Mouse (Mus musculus) limb, embryonic 12.5 days (tissue): ENCODE data around the gene Nit2. TPM values are rescaled to one million over a fixed set of nuclear protein-coding genes. Genes with fewer than 3 reads are reported as not detected.

Experiments used
- ATAC-seq: fragments of 200-750 bp; cut with Nextera tagmentation; 2 replicates; pipeline ENCODE4 v1.8.0; 2017; ENCODE audit warnings: low read depth, moderate TSS enrichment; ENCODE audit not compliant: insufficient number of reproducible peaks, insufficient read depth, low FRiP score, low TSS enrichment
- H3K27ac ChIP-seq: fragments of 300-500 bp; sonication (generic); 2 replicates; pipeline ENCODE4 v1.5.1; 2016; ENCODE audit warnings: mild to moderate bottlenecking, moderate library complexity
- H3K27me3 ChIP-seq: fragments of 300-500 bp; sonication (generic); 2 replicates; pipeline ENCODE4 v1.6.1; 2016; ENCODE audit warnings: mild to moderate bottlenecking, moderate library complexity
- H3K36me3 ChIP-seq: fragments of 300-500 bp; sonication (generic); 2 replicates; pipeline ENCODE4 v1.6.1; 2016; ENCODE audit warnings: mild to moderate bottlenecking, moderate library complexity
- H3K4me1 ChIP-seq: fragments of 300-500 bp; sonication (generic); replicated peaks from 2 replicates; pipeline ENCODE4 v1.6.1; 2016
- H3K4me2 ChIP-seq: fragments of 300-500 bp; sonication (generic); 2 replicates; pipeline ENCODE4 v1.6.1; 2016; ENCODE audit warnings: mild to moderate bottlenecking, moderate library complexity
- H3K4me3 ChIP-seq: fragments of 300-500 bp; sonication (generic); replicated peaks from 2 replicates; pipeline ENCODE4 v1.5.1; 2016; ENCODE audit warnings: mild to moderate bottlenecking
- H3K9ac ChIP-seq: fragments of 300-500 bp; sonication (generic); replicated peaks from 2 replicates; pipeline ENCODE4 v1.6.1; 2016; ENCODE audit warnings: mild to moderate bottlenecking, moderate library complexity
- H3K9me3 ChIP-seq: fragments of 300-500 bp; sonication (generic); 2 replicates; pipeline ENCODE4 v1.6.1; 2016; ENCODE audit warnings: mild to moderate bottlenecking, moderate library complexity
- WGBS: fragments of 180-500 bp; shearing (Covaris S2); methylation state at CpG from one replicate; pipeline ENCODE4 v1.1.7; 2016; 5-methylcytosine and 5-hydroxymethylcytosine counted together
- polyA plus RNA-seq: library from polyadenylated mRNA; unstranded; fragments of >200 nt; fragmentation: Nextera tagmentation; extraction: Ambion mirVana; gene quantifications from 2 replicates; pipeline ENCODE4 v1.2.1, GENCODE M21; 2016

Nit2 gene
- 78.4 and 85.1 TPM in 2 replicates for polyA plus RNA-seq

DNA sequence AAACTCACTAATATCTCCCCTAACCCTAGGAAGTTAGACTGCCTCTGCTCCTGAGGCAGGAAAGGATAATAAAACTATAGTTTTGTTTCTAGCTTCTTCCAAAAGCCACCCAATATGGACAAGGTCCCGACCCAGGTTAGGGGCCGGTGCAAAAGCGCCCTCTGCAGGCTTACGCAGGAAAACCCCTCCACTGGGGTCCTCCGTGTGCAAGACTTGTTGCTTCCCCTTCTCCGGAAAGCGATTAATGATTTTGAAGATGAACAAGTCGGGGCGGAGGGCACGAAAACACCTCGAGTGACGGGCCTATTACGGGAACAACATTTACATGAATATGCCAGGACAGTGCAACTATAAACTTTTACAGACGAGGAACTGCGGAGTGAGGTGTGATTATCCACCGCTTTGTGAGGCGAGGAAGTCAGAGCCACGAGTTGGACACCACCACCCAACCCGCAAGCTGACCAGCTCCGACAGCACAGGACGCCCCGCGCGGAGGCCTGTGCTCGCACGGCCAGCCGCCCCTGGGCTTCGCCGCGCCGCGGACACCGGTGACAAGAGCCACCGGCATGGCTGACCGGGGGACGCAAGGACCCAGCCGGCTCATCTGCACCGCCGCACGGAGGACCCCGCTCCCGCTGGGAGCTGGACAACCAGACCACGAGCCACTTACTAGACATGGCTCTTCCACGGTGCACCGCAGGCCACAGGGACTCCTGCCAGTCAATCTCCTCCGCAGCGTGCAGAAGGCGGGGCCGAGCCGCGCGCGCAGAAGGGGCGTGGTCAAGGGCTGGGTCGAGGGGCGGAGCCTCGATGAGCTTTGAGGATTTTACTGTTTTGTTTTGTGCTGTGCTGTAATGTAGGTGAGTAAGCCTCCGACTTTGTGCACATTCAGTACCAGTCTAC, at the start of gene Nit2:
TSS of gene Nit2 (minus strand) at position 731 of the 903 bp plus-strand sequence.
- no peaks in the 10 kb centered on the region; the same call in none of the 2 replicates for H3K4me1 ChIP-seq
- H3K4me3 ChIP-seq = peak within 1 kb of the TSS; percentile 78
- H3K9me3 ChIP-seq = no peaks in the 10 kb centered on the region
- H3K27ac ChIP-seq = peak within 1 kb of the TSS; percentile 94
- peak within 1 kb of the TSS; percentile 84 for H3K9ac ChIP-seq
- peak within 1 kb of the TSS; percentile 67 for H3K4me2 ChIP-seq
- WGBS = under 1% methylated on average over 58 of the region's 58 CpGs
- peaks cover 33% of the 10 kb centered on the region for H3K36me3 ChIP-seq
- H3K27me3 ChIP-seq = no peaks in the 10 kb centered on the region
- peak; percentile 97 for ATAC-seq

- Histone ChIP-seq H3K27ac (no peak overlapping the region), H3K4me1 (no peaks in the 10 kb centered on the region), H3K4me2 (no peak overlapping the region), H3K9me3 (no peaks in the 10 kb centered on the region), H3K36me3 (peaks cover 47% of the 10 kb centered on the region), H3K27me3 (no peaks in the 10 kb centered on the region), H3K4me3 (no peak overlapping the region), H3K9ac (no peak overlapping the region)
- ATAC-seq = no peak
Measured at GRCm38 (mm10) chr16:57215957-57216356, 48.8 kb upstream of the Nit2 start.

- no peak overlapping the region for H3K4me3 ChIP-seq
- no peak overlapping the region for H3K9ac ChIP-seq
- no peaks in the 10 kb centered on the region for H3K9me3 ChIP-seq
- H3K4me1 ChIP-seq = no peaks in the 10 kb centered on the region
- ATAC-seq = no peak
- no peak overlapping the region for H3K4me2 ChIP-seq
- H3K36me3 ChIP-seq = peaks cover 49% of the 10 kb centered on the region
- H3K27me3 ChIP-seq = no peaks in the 10 kb centered on the region
- no peak overlapping the region for H3K27ac ChIP-seq
- WGBS = 97% methylated on average over 2 of the region's 2 CpGs
Measured at GRCm38 (mm10) chr16:57211037-57211436, 43.9 kb upstream of the Nit2 start.

DNA sequence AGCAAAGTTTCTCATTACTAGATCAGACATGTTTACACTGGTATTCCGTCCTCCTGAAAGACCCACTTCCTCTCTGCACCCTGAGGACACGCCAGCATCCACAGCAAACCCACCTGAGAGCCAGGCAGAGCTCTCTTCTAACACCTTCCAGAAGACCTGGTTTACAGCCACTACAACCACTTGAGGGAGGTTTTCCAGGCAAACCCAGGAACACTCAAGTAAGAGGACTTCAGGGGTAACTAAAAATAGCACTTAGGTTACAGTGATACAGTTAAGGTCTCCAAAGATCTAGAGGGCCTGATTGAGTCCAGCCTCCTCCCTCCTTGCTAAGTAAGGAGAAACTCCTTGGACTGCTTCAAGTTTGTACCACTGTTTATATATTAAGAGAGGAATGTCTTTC, 41.2 kb upstream of the Nit2 start:
- H3K9ac ChIP-seq = no peak overlapping the region
- H3K9me3 ChIP-seq = no peaks in the 10 kb centered on the region
- WGBS = 80% methylated on average over 2 of the region's 2 CpGs
- no peaks in the 10 kb centered on the region for H3K27me3 ChIP-seq
- no peak overlapping the region for H3K27ac ChIP-seq
- no peak overlapping the region for H3K4me2 ChIP-seq
- no peaks in the 10 kb centered on the region for H3K4me1 ChIP-seq
- H3K36me3 ChIP-seq = peaks cover 42% of the 10 kb centered on the region
- ATAC-seq = no peak
- H3K4me3 ChIP-seq = no peak overlapping the region

DNA sequence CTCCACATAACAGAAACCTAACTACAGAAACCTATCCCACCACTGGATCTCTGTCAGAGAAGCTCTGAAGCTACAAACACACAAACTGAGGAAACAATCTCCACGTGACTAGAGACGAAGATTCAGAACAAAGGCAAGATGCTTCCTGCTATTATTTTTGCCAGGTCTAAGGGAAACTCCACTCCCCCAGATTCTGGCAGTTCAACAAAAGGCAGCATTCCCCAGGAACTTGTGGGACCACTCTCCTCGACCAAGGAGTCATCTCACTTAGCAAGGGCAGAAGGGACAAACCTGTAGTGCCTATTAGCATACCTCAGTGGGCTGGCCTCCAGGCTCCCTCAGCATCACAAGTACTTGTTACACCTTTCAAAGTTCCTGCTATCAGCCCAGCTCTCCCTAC, 30.1 kb upstream of the Nit2 start:
- no peak overlapping the region for H3K27ac ChIP-seq
- H3K4me1 ChIP-seq = no peaks in the 10 kb centered on the region
- no peak overlapping the region for H3K4me2 ChIP-seq
- no peak overlapping the region for H3K4me3 ChIP-seq
- ATAC-seq = no peak
- no peaks in the 10 kb centered on the region for H3K9me3 ChIP-seq
- no peak overlapping the region for H3K9ac ChIP-seq
- WGBS = 71% methylated on average over 3 of the region's 3 CpGs
- no peaks in the 10 kb centered on the region for H3K27me3 ChIP-seq
- peaks cover 39% of the 10 kb centered on the region for H3K36me3 ChIP-seq

GRCm38 (mm10) chr16:57196590-57196989, 29.4 kb upstream of the Nit2 start:
- no peak overlapping the region for H3K4me2 ChIP-seq
- no peaks in the 10 kb centered on the region for H3K9me3 ChIP-seq
- WGBS = 86% methylated on average over 5 of the region's 5 CpGs
- H3K27me3 ChIP-seq = no peaks in the 10 kb centered on the region
- H3K4me3 ChIP-seq = no peak overlapping the region
- H3K27ac ChIP-seq = no peak overlapping the region
- no peak overlapping the region for H3K9ac ChIP-seq
- peaks cover 46% of the 10 kb centered on the region for H3K36me3 ChIP-seq
- H3K4me1 ChIP-seq = no peaks in the 10 kb centered on the region
- no peak for ATAC-seq

DNA sequence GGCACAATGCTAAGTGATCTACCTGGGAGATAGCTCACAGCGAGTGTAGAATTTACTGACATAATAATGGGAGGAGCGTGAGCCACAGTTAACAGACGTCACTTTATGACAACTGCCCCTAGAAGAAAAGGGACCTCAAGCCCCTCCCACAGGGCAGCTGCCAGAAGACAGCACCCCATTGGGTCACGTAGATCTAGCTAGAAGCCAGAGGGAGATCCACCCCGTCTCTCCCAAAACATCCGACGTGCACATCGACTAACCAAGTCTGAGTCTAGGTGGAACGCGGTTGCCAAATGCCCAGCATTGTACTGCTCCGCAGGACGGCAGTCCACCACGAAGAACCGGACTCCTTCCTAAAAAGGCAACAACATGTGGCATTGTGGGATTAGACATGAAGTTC, 24.1 kb upstream of the Nit2 start:
- WGBS = 94% methylated on average over 14 of the region's 14 CpGs
- no peaks in the 10 kb centered on the region for H3K9me3 ChIP-seq
- ATAC-seq = no peak
- H3K9ac ChIP-seq = no peak overlapping the region
- no peak overlapping the region for H3K4me2 ChIP-seq
- no peak overlapping the region for H3K27ac ChIP-seq
- no peaks in the 10 kb centered on the region for H3K4me1 ChIP-seq
- H3K27me3 ChIP-seq = no peaks in the 10 kb centered on the region
- H3K4me3 ChIP-seq = no peak overlapping the region
- peaks cover 41% of the 10 kb centered on the region for H3K36me3 ChIP-seq

GRCm38 (mm10) chr16:57190390-57190789, 23.2 kb upstream of the Nit2 start:
- Histone ChIP-seq H3K4me3 (no peak overlapping the region), H3K9ac (no peak overlapping the region), H3K4me1 (no peaks in the 10 kb centered on the region), H3K9me3 (no peaks in the 10 kb centered on the region), H3K4me2 (no peak overlapping the region), H3K27me3 (no peaks in the 10 kb centered on the region), H3K27ac (no peak overlapping the region), H3K36me3 (peaks cover 47% of the 10 kb centered on the region)
- WGBS = 92% methylated on average over 8 of the region's 8 CpGs
- no peak for ATAC-seq

DNA sequence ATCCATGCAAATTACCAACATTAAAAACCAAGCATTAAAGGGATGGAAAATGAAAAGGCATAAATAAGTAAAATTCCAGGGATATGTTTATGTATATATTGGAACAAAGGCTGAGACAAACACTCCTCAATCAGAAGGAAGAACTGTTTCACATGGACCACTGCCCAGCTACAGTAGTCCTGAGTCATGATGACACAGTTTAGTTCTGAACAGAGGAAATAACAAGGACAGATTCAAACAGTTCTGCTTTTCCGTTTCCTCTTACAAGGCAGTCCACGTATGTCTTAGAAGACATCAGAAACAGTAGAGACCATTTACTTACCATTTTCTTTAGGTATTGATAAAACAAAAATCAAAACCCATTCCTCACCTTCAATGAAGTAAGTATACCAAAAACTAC, 22.4 kb upstream of the Nit2 start:
- 94% methylated on average over 2 of the region's 2 CpGs for WGBS
- Histone ChIP-seq H3K9me3 (no peaks in the 10 kb centered on the region), H3K36me3 (peaks cover 47% of the 10 kb centered on the region), H3K27me3 (no peaks in the 10 kb centered on the region), H3K4me3 (no peak overlapping the region), H3K27ac (no peak overlapping the region), H3K4me2 (no peak overlapping the region), H3K4me1 (no peaks in the 10 kb centered on the region), H3K9ac (no peak overlapping the region)
- ATAC-seq = no peak

DNA sequence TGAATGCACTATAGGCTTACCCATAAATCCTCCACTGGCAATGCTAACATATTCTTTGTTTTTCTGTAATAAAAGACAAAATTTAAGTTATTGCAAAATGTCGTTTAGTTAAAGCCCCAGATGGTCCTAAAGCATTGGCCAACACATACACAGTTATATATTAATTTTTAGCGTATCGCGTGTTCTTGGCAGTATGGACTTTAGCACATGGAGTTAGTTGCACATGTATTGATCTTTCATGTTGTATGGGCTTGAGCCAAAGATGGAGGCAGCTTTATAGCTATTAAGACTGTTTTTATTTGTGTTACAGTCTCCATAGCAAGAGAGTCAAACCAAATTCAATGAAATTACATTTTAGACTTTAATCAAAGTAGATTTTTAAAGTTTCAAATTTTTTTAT, 19.5 kb upstream of the Nit2 start:
- Histone ChIP-seq H3K9me3 (no peaks in the 10 kb centered on the region), H3K9ac (no peak overlapping the region), H3K4me2 (no peak overlapping the region), H3K4me3 (no peak overlapping the region), H3K27ac (no peak overlapping the region), H3K4me1 (no peaks in the 10 kb centered on the region), H3K36me3 (peaks cover 60% of the 10 kb centered on the region), H3K27me3 (no peaks in the 10 kb centered on the region)
- 94% methylated on average over 4 of the region's 4 CpGs for whole genome bisulfite sequencing
- no peak for ATAC-seq

DNA sequence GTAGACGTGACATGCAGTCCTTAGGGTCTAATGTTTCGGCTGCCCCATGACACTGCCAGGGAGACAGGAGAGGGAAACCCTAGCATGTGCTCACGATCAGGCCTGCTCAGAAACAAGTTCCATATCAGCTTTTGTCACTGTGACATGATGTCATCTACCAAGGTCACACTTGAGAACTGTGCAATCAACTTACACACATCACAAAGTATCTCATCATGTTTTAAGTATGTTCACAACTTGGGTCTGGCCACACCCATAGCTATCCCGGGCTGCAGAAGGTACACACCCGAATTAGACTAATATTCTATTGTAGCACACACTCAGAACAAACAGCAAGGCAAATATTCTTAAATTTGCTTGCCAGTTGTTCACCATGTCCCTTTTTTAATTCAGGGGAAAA, 14.9 kb upstream of the Nit2 start:
- no peak overlapping the region for H3K4me2 ChIP-seq
- ATAC-seq = no peak
- H3K27ac ChIP-seq = no peak overlapping the region
- no peaks in the 10 kb centered on the region for H3K27me3 ChIP-seq
- no peaks in the 10 kb centered on the region for H3K4me1 ChIP-seq
- H3K36me3 ChIP-seq = peaks cover 71% of the 10 kb centered on the region
- H3K9ac ChIP-seq = no peak overlapping the region
- no peaks in the 10 kb centered on the region for H3K9me3 ChIP-seq
- 88% methylated on average over 5 of the region's 5 CpGs for WGBS
- no peak overlapping the region for H3K4me3 ChIP-seq

DNA sequence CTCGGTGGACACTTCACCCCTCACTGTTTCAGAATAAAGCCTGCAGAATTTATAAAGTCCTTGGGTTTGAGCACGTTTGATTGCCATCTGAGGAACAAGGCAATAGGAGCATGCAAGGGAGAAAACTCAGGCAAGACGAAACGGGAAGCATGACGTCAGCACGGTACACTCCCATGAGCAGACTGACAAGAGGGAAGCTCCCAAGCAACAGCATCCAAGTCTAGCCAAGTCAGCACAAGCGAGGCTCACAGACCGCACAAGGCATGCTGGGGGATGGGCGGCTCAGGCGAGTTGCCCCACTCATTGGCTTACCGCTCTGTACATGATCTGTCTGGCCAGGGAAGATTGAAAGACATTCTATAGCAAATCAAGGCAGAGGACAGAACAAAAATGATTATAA, 14.0 kb upstream of the Nit2 start:
- WGBS = 90% methylated on average over 11 of the region's 11 CpGs
- H3K9ac ChIP-seq = no peak overlapping the region
- H3K9me3 ChIP-seq = no peaks in the 10 kb centered on the region
- H3K27me3 ChIP-seq = no peaks in the 10 kb centered on the region
- no peak overlapping the region for H3K4me3 ChIP-seq
- no peak for ATAC-seq
- no peak overlapping the region for H3K4me2 ChIP-seq
- no peak overlapping the region for H3K27ac ChIP-seq
- peaks cover 78% of the 10 kb centered on the region for H3K36me3 ChIP-seq
- no peaks in the 10 kb centered on the region for H3K4me1 ChIP-seq
